Mouse (Mus musculus) layer of hippocampus, postnatal 25 days (tissue): Measurements from ENCODE around the gene Olfr403. TPM values are rescaled to one million over a fixed set of nuclear protein-coding genes. Genes with fewer than 3 reads are reported as not detected.
"Not testable (repeated sequence)": the region's sequence is repeated elsewhere in the genome, so short reads cannot be mapped to it uniquely, and the experiment has no call there.

Source experiments
- DNase-seq, 2 experiments: peaks; one replicate each; pipeline ENCODE4 v3.0.0; 2022; ENCODE audit warnings: mixed read lengths in 2 of 2, low spot score in 1 of 2; ENCODE audit errors: extremely low spot score in 1 of 2
- total RNA-seq, 2 experiments: library from RNA; stranded (reverse); gene quantifications; 2 replicates each; pipeline ENCODE4 v1.2.3; 2021

Gene Olfr403
- not detected for total RNA-seq

GRCm38 (mm10) chr11:74185949-74186348 is at the start of gene Olfr403:
Olfr403 (plus strand) TSS chr11:74186249.
- DNase-seq = no peak

DNA sequence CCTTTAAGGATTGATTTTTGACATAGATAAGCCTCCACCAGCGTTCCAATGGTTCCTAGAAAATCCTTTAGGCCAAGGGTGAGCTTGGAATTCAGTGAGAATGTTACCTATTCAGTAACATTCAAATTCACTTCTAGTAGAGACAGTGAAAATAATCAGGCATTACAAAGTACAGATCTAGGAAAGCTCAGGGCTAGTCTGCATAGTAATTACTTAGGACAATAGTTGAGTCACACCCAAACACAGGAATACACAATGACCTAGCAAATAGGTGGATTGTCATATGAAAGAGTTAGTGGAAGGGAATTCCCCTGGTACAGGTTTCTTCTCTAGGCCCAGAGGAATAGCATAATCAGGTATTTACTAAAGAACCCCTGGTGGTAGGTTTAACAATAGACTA is 46.0 kb upstream of the Olfr403 start:
- not testable (repeated sequence) for DNase-seq

DNA sequence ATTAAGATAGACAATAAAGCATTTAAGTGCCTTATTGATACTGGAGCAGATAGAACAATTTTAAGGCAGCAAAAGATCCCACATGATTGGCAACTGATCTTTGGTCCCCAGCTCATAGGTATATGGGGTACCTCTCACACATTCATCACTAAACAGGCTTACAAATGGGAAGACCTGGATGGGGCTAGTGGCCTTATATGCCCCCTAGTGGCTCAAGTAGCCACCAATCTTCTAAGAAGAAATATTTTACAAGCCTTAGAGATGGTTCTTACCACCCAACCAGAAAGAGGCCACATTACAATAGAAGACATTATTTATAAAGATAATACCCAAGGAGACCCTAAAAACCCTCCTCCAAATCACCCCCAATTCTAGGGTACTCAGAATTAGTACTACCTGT is 40.2 kb upstream of the Olfr403 start:
- no peak for DNase-seq

DNA sequence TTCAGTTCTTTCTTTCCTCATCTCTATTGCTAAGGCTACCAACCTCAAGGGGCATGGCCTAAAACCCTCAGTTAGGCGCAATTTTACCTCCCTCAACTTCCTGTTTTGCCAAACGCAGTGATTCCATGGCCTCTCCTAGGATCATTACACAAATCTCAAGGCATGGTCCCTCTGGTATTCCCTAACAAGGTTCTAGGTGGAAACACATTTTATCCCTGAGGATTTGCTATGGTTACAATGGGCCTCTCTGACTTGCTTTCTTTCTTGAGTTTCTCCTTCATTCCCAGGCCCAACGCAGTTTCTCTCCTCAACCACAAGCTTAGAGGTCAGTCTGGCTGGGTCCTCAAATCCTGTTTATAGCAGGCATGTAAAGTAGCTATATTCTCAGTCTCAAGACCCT is 32.8 kb upstream of the Olfr403 start, which contains the start of gene Olfr402:
Gene Olfr402, plus strand, starts transcription at position 301 of the 400 bp plus-strand sequence.
- no peak for DNase-seq

DNA sequence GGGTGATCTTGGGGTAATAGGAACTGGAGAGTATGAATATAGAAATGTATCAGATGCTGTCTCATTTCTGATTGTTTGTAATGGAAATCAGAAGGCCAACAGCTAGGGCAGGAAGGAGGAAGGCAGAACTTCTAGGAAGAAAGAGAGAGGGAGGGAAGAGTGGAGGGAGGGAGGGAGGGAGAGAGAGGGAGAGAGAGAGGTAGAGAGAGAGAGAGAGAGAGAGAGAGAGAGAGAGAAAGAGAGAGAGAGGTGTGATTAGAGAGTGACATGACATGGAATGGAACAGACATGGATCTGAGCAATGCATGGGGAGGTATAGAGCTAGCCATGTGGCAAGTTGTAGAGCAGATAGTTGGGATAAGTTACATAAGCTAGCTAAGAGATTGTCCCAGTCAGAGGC is 17.3 kb upstream of the Olfr403 start:
- no peak for DNase-seq

- no peak for DNase-seq
These were observed 2.9 kb upstream of the Olfr403 start for GRCm38 (mm10) chr11:74183168-74183567.

- no peak for DNase-seq
These were observed 2.3 kb upstream of the Olfr403 start for GRCm38 (mm10) chr11:74183745-74184144.

- DNase-seq = no peak
These were observed 25.2 kb downstream of the Olfr403 start, which contains the start of gene Olfr43 for GRCm38 (mm10) chr11:74211279-74211678. Olfr43 (minus strand) TSS chr11:74211379.

DNA sequence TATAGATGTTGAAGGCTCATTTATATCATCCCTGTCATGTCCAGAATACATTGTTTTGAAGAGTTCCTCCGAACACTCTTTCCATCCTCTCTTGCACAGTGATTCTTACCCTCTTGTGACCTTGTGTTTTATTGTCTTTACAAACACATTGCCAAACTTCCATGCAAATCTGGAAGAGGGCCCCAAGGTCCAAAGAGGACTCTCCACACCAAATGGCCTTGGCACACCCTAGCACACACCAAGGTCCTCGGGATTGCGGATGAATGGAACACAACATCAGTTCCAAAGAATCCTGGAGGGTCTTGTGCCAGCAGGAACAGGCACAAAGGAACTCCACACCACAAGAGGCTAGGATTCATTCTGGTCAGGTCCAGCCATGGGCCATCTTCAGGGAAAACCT is 55.2 kb downstream of the Olfr403 start:
- no peak for DNase-seq

Other genes with a start within 250 kb of the Olfr403 start
- not detected for gene Olfr23, start 249.6 kb upstream of the Olfr403 start, total RNA-seq
- not detected for gene Olfr397, start 225.4 kb upstream of the Olfr403 start, total RNA-seq
- not detected for gene Olfr398, start 195.8 kb upstream of the Olfr403 start, total RNA-seq
- gene Olfr139, start 129.7 kb upstream of the Olfr403 start, total RNA-seq = not detected
- not detected for gene Olfr399, start 129.6 kb upstream of the Olfr403 start, total RNA-seq
- not detected for gene Zfp616, start 116.3 kb upstream of the Olfr403 start, total RNA-seq
- gene Olfr401, start 72.5 kb upstream of the Olfr403 start, total RNA-seq = not detected
- not detected for gene Olfr402, start 32.7 kb upstream of the Olfr403 start, total RNA-seq
- gene Olfr43, start 25.1 kb downstream of the Olfr403 start, total RNA-seq = not detected
- not detected for gene Olfr406, start 73.6 kb downstream of the Olfr403 start, total RNA-seq
- gene Olfr59, start 97.5 kb downstream of the Olfr403 start, total RNA-seq = not detected
- not detected for gene Olfr410, start 151.8 kb downstream of the Olfr403 start, total RNA-seq
- not detected for gene Olfr411, start 166.4 kb downstream of the Olfr403 start, total RNA-seq
- gene Olfr412, start 175.8 kb downstream of the Olfr403 start, total RNA-seq = not detected